Mouse (Mus musculus): ENCODE measurements around the gene Cdh23. TPM values are rescaled to one million over a fixed set of nuclear protein-coding genes. Genes with fewer than 3 reads are reported as not detected.
A peak's percentile ranks its signal among the peaks of the same experiment; 100 is the strongest.
"Not testable (repeated sequence)": the region's sequence is repeated elsewhere in the genome, so short reads cannot be mapped to it uniquely, and the experiment has no call there.

The Cdh23 gene
- polyA plus RNA-seq, 1 experiment from 2014 or later, result 0.53 TPM

DNA sequence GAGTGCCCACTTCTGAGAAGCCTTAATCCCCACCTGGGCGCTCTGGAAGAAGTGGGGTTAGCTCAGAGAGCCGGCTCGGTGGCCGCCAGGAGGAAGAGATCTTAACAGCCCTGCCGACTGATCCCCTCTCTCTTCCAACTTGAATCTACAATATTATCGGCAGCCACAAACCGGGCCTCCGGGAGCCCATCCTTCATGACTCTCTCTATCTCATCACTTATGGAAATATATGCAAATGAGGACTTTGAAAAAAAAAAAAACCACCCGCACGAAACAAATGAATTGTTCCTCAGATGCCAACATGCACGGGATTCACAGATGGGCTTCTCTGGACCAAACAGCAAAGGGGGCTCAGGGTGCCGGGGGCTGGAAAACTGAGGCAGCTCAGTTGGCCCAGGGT is 25.4 kb upstream of the Cdh23 start:
- Histone ChIP-seq H3K4me3 (replicated peaks; ENCODE audit: low read length) (no peak overlapping the region), H3K4me2 (ENCODE audit: low read depth, low read length) (no peak overlapping the region), H3K27ac (ENCODE audit: low read length) (no peak overlapping the region), H3K36me3 (ENCODE audit: control insufficient read depth, insufficient read depth, low read length) (no peaks in the 10 kb centered on the region), H3K9ac (ENCODE audit: low read length) (no peak overlapping the region), H3K27me3 (ENCODE audit: control insufficient read depth, insufficient read depth, low read length) (no peaks in the 10 kb centered on the region), H3K9me3 (replicated peaks; ENCODE audit: control insufficient read depth, low read length) (no peaks in the 10 kb centered on the region), H3K4me1 (ENCODE audit: control insufficient read depth, insufficient read depth, low read length) (no peaks in the 10 kb centered on the region)
- WGBS, result 62% methylated on average over 12 of the region's 12 CpGs
- ATAC-seq (ENCODE audit: insufficient read depth, low FRiP score), result no peak

DNA sequence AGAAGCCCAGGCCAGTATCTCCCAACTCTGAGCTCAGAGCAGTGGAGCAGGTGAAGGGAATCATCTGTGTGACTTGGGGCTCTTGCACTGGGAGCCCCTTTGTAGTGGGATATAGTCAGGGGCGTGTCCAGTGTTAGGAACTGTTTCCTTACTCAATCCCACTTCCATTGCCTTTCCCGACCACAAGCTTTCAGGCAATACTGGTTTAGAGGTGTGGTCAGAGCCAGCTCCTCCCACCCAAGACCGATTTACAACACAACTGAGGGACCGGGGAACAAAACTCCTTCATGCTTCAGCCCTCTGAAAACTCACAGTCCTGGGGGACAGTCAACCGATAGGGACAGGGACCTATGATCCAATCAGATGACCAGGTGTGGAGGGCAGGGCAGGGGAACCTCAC is 24.2 kb upstream of the Cdh23 start:
- Histone ChIP-seq H3K9me3 (replicated peaks; ENCODE audit: control insufficient read depth, low read length) (no peaks in the 10 kb centered on the region), H3K27ac (ENCODE audit: low read length) (no peak overlapping the region), H3K4me1 (ENCODE audit: control insufficient read depth, insufficient read depth, low read length) (no peaks in the 10 kb centered on the region), H3K9ac (ENCODE audit: low read length) (no peak overlapping the region), H3K36me3 (ENCODE audit: control insufficient read depth, insufficient read depth, low read length) (peaks cover 5% of the 10 kb centered on the region; the same call in 1 of the 2 replicates), H3K27me3 (ENCODE audit: control insufficient read depth, insufficient read depth, low read length) (no peaks in the 10 kb centered on the region), H3K4me2 (ENCODE audit: low read depth, low read length) (no peak overlapping the region), H3K4me3 (replicated peaks; ENCODE audit: low read length) (no peak overlapping the region)
- ATAC-seq (ENCODE audit: insufficient read depth, low FRiP score), result no peak
- WGBS, result 75% methylated on average over 5 of the region's 5 CpGs

DNA sequence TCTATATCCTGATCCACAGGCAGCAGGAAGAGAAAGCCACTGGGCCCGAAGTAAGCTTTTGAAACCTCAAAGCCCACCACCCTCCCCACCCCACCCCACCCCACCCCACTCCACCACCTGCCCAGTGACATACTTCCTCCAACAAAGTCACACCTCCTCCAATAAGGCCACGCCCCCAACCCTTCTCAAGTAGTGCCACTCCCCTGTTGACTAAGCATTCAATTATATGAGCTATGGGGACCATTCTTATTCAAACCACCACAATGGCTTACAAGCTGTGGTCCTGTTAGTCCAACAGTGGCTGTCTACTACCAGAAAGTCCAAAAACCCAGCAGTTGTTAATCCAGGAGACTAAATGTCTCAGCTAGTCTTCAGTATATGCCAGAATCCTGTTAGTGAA is 22.2 kb upstream of the Cdh23 start:
- H3K4me1 ChIP-seq (ENCODE audit: control insufficient read depth, insufficient read depth, low read length), result no peaks in the 10 kb centered on the region
- no peak overlapping the region for H3K4me2 ChIP-seq (ENCODE audit: low read depth, low read length)
- H3K36me3 ChIP-seq (ENCODE audit: control insufficient read depth, insufficient read depth, low read length), result peaks cover 9% of the 10 kb centered on the region
- H3K27me3 ChIP-seq (ENCODE audit: control insufficient read depth, insufficient read depth, low read length), result no peaks in the 10 kb centered on the region
- 79% methylated on average over 2 of the region's 2 CpGs for WGBS
- H3K9me3 ChIP-seq (replicated peaks; ENCODE audit: control insufficient read depth, low read length), result no peaks in the 10 kb centered on the region; the same call in 1 of the 2 replicates
- no peak for ATAC-seq (ENCODE audit: insufficient read depth, low FRiP score)
- no peak overlapping the region for H3K9ac ChIP-seq (ENCODE audit: low read length)
- no peak overlapping the region for H3K27ac ChIP-seq (ENCODE audit: low read length)
- H3K4me3 ChIP-seq (replicated peaks; ENCODE audit: low read length), result no peak overlapping the region

DNA sequence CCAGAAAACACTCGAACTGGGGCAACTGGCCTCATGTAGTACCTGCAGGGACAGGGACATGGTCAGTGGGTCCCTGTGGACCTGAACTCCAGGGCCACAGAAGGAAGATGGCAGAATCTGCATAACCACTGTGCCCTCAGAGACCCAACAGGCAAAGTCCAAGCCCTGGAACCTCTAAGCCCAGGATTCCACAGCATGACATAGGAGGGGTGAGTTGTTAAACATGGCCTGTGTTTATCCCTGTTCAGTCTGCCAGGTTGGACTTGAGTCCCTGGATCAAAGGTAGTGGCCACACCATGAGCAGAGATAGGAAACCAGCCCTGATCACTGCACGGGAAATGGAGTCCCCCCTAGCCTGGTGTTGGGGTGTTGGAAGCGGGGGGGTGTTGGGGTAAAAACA is 20.2 kb upstream of the Cdh23 start:
- 83% methylated on average over 3 of the region's 3 CpGs for WGBS
- H3K36me3 ChIP-seq (ENCODE audit: control insufficient read depth, insufficient read depth, low read length), result peaks cover 9% of the 10 kb centered on the region
- no peak overlapping the region for H3K4me2 ChIP-seq (ENCODE audit: low read depth, low read length)
- no peaks in the 10 kb centered on the region for H3K27me3 ChIP-seq (ENCODE audit: control insufficient read depth, insufficient read depth, low read length)
- H3K27ac ChIP-seq (ENCODE audit: low read length), result no peak overlapping the region
- H3K9ac ChIP-seq (ENCODE audit: low read length), result no peak overlapping the region
- H3K9me3 ChIP-seq (replicated peaks; ENCODE audit: control insufficient read depth, low read length), result no peaks in the 10 kb centered on the region; the same call in 1 of the 2 replicates
- no peak overlapping the region for H3K4me3 ChIP-seq (replicated peaks; ENCODE audit: low read length)
- ATAC-seq (ENCODE audit: insufficient read depth, low FRiP score), result no peak
- H3K4me1 ChIP-seq (ENCODE audit: control insufficient read depth, insufficient read depth, low read length), result no peaks in the 10 kb centered on the region

DNA sequence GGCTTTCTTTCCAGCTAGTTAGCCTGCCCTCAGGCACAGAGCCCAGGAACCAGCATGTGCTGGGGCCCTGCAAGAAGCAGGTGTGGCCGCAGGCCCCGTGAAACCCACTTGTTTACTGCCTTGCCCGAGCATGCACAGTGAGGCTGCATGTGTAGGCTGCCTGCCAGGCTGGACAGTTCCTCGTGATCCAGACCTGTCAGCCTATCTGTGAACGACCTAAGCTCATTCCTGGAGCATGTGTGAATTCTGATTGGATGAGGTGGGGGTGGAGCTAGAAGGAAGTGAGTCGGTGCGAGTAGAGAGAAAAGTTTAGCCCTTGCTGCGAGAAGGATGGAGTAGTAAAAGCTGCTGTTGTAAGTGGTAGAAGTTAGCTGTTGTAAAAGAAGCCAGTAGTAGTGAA is 16.0 kb upstream of the Cdh23 start:
- not testable (repeated sequence) for H3K27me3 ChIP-seq (ENCODE audit: control insufficient read depth, insufficient read depth, low read length); H3K4me3 ChIP-seq (replicated peaks; ENCODE audit: low read length); H3K4me2 ChIP-seq (ENCODE audit: low read depth, low read length); H3K27ac ChIP-seq (ENCODE audit: low read length); H3K9ac ChIP-seq (ENCODE audit: low read length); H3K4me1 ChIP-seq (ENCODE audit: control insufficient read depth, insufficient read depth, low read length); ATAC-seq (ENCODE audit: insufficient read depth, low FRiP score); H3K36me3 ChIP-seq (ENCODE audit: control insufficient read depth, insufficient read depth, low read length); H3K9me3 ChIP-seq (replicated peaks; ENCODE audit: control insufficient read depth, low read length)
- WGBS, result 44% methylated on average over 8 of the region's 8 CpGs

DNA sequence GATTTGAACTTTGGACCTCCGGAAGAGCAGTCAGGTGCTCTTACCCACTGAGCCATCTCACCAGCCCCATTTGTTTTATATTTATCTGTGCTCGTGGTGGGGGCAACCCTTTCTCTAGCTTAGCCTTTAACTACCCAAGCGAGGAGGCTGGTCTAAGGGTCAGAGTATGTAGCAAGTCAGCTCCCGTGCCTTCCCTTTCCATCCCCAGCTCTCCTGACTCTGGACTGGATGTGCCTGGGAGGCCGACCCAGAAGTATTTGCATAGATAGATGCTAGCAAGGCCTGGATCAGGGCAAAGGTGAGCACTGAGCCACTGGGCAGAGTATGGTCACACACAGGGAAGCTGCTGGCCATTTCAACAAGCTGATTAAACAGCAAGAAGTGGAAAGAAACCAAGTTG is 12.5 kb upstream of the Cdh23 start:
- H3K4me2 ChIP-seq (ENCODE audit: low read depth, low read length), result no peak overlapping the region
- no peaks in the 10 kb centered on the region for H3K4me1 ChIP-seq (ENCODE audit: control insufficient read depth, insufficient read depth, low read length)
- no peaks in the 10 kb centered on the region for H3K36me3 ChIP-seq (ENCODE audit: control insufficient read depth, insufficient read depth, low read length)
- WGBS, result 71% methylated on average over 5 of the region's 5 CpGs
- no peak for ATAC-seq (ENCODE audit: insufficient read depth, low FRiP score)
- H3K9ac ChIP-seq (ENCODE audit: low read length), result no peak overlapping the region
- H3K27ac ChIP-seq (ENCODE audit: low read length), result no peak overlapping the region
- H3K27me3 ChIP-seq (ENCODE audit: control insufficient read depth, insufficient read depth, low read length), result no peaks in the 10 kb centered on the region
- H3K9me3 ChIP-seq (replicated peaks; ENCODE audit: control insufficient read depth, low read length), result no peaks in the 10 kb centered on the region; the same call in 1 of the 2 replicates
- H3K4me3 ChIP-seq (replicated peaks; ENCODE audit: low read length), result no peak overlapping the region

DNA sequence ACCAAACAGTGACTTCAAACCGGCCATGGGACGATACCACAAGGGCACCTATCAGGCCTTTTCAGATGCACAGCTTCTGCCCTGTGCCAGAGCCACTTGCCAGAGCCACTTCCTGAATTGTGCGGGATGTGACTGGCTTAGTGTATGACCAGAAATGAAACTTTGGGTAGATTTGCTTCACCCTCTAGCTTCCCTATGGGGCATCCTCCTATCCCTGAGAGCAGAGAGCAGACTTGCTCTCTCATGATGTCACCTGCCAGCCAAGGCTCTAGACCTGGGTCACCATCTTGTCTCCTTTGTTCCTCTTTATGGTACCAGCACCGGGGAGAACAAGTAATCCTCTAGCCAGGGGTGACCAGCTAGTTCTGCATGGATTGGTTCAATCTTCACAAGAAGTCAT is 10.0 kb upstream of the Cdh23 start:
- H3K9ac ChIP-seq (ENCODE audit: low read length), result no peak overlapping the region
- no peak overlapping the region for H3K4me3 ChIP-seq (replicated peaks; ENCODE audit: low read length)
- H3K27ac ChIP-seq (ENCODE audit: low read length), result no peak overlapping the region
- H3K4me2 ChIP-seq (ENCODE audit: low read depth, low read length), result no peak overlapping the region
- WGBS, result 80% methylated on average over 4 of the region's 4 CpGs
- H3K4me1 ChIP-seq (ENCODE audit: control insufficient read depth, insufficient read depth, low read length), result no peaks in the 10 kb centered on the region
- H3K9me3 ChIP-seq (replicated peaks; ENCODE audit: control insufficient read depth, low read length), result no peaks in the 10 kb centered on the region
- no peaks in the 10 kb centered on the region for H3K27me3 ChIP-seq (ENCODE audit: control insufficient read depth, insufficient read depth, low read length)
- ATAC-seq (ENCODE audit: insufficient read depth, low FRiP score), result no peak
- no peaks in the 10 kb centered on the region for H3K36me3 ChIP-seq (ENCODE audit: control insufficient read depth, insufficient read depth, low read length)

DNA sequence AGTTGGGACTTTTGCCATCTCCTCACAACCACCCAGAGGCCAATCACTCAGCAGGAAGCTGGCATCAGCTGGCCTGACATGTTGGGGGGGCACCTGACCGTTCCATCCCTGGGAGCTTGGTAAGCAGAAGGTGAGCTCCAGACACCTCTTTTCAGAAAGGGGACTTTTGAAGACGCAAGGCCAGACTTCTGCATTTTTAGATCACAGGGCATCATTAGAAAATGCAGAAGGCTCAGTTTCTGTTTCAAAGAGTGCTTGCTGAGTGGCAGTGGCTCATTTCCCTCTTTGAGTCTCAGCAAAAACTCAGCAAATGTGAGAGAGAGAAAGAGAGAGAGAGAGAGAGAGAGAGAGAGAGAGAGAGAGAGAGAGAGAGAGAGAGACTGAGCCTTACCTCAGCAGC is 8.8 kb upstream of the Cdh23 start:
- no peaks in the 10 kb centered on the region for H3K36me3 ChIP-seq (ENCODE audit: control insufficient read depth, insufficient read depth, low read length)
- WGBS, result 60% methylated on average over 2 of the region's 2 CpGs
- H3K4me2 ChIP-seq (ENCODE audit: low read depth, low read length), result no peak overlapping the region
- no peaks in the 10 kb centered on the region for H3K9me3 ChIP-seq (replicated peaks; ENCODE audit: control insufficient read depth, low read length)
- no peak overlapping the region for H3K9ac ChIP-seq (ENCODE audit: low read length)
- no peak overlapping the region for H3K4me3 ChIP-seq (replicated peaks; ENCODE audit: low read length)
- ATAC-seq (ENCODE audit: insufficient read depth, low FRiP score), result no peak
- H3K27me3 ChIP-seq (ENCODE audit: control insufficient read depth, insufficient read depth, low read length), result no peaks in the 10 kb centered on the region; the same call in 1 of the 2 replicates
- no peaks in the 10 kb centered on the region for H3K4me1 ChIP-seq (ENCODE audit: control insufficient read depth, insufficient read depth, low read length)
- H3K27ac ChIP-seq (ENCODE audit: low read length), result no peak overlapping the region

DNA sequence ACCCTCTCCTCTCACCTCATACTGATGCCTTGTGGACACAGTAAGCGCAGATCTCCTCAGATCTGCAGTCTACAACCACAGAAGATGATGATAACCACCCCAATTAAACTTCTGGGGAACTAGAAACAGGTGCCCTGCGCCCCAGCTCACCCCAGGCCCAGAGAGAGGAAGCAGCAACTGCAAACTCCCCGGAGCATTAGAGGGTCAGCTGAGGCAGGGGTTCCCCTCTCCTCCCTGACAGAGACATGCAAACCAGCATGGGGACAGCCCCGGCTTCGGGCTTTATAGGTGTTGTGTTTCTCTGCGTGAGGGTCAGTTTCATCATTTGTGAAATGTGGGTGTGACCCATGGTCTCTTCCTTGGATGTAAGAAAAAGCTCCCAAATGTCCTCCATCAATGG is 1.5 kb upstream of the Cdh23 start:
- ATAC-seq (ENCODE audit: insufficient read depth, low FRiP score), result no peak
- no peaks in the 10 kb centered on the region for H3K4me1 ChIP-seq (ENCODE audit: control insufficient read depth, insufficient read depth, low read length)
- no peak overlapping the region for H3K4me3 ChIP-seq (replicated peaks; ENCODE audit: low read length)
- H3K4me2 ChIP-seq (ENCODE audit: low read depth, low read length), result no peak overlapping the region
- WGBS, result 80% methylated on average over 6 of the region's 6 CpGs
- H3K27ac ChIP-seq (ENCODE audit: low read length), result no peak overlapping the region
- H3K9me3 ChIP-seq (replicated peaks; ENCODE audit: control insufficient read depth, low read length), result no peaks in the 10 kb centered on the region
- H3K36me3 ChIP-seq (ENCODE audit: control insufficient read depth, insufficient read depth, low read length), result no peaks in the 10 kb centered on the region
- H3K27me3 ChIP-seq (ENCODE audit: control insufficient read depth, insufficient read depth, low read length), result no peaks in the 10 kb centered on the region; the same call in 1 of the 2 replicates
- no peak overlapping the region for H3K9ac ChIP-seq (ENCODE audit: low read length)

DNA sequence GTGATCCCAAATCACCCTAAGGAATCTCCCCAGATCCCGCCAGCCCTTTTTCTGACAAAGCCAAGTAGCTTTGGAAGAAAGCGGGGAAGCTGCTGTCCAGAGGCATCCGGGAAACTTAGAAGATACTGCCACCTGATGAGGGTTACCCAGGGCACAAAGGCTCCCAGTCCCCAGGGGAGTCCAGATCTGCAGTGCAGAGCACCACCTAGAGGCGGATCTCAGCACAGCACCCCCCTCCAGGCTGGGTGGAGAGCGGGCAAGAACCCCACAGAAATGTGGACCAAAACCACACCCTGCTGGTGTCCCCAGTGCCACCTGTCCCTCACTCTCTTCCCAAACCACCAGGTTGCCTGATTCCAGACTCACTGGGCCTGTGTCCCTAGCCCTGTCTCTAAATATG is 685 bp upstream of the Cdh23 start:
- ATAC-seq (ENCODE audit: insufficient read depth, low FRiP score), result peak; percentile 44; the same call in 1 of the 2 replicates
- Histone ChIP-seq H3K9me3 (replicated peaks; ENCODE audit: control insufficient read depth, low read length) (no peaks in the 10 kb centered on the region), H3K27me3 (ENCODE audit: control insufficient read depth, insufficient read depth, low read length) (no peaks in the 10 kb centered on the region; the same call in 1 of the 2 replicates), H3K4me3 (replicated peaks; ENCODE audit: low read length) (no peak overlapping the region), H3K36me3 (ENCODE audit: control insufficient read depth, insufficient read depth, low read length) (no peaks in the 10 kb centered on the region), H3K9ac (ENCODE audit: low read length) (no peak overlapping the region), H3K4me1 (ENCODE audit: control insufficient read depth, insufficient read depth, low read length) (no peaks in the 10 kb centered on the region), H3K27ac (ENCODE audit: low read length) (no peak overlapping the region), H3K4me2 (ENCODE audit: low read depth, low read length) (no peak overlapping the region)
- 11% methylated on average over 5 of the region's 5 CpGs for WGBS

Measured in stomach, embryonic 16.5 days (tissue).